Mouse (Mus musculus) G1E (cell line): ENCODE results near the gene Hsd17b2. TPM values are rescaled to one million over a fixed set of nuclear protein-coding genes. Genes with fewer than 3 reads are reported as not detected.

ENCODE experiments used
- ATAC-seq: 2 replicates; pipeline ENCODE4 v1.8.0; 2016; ENCODE audit warnings: mild to moderate bottlenecking; ENCODE audit not compliant: insufficient number of reproducible peaks, poor library complexity, low FRiP score, severe bottlenecking; ENCODE audit errors: extremely low read depth
- DNase-seq: peaks from one replicate; pipeline ENCODE4 v3.0.0; 2012; ENCODE audit warnings: low spot score
- H3K27me3 ChIP-seq: 2 replicates; pipeline ENCODE4 v1.6.1; 2012; ENCODE audit warnings: mild to moderate bottlenecking, low read length, inconsistent platforms; ENCODE audit not compliant: insufficient read depth
- H3K36me3 ChIP-seq: replicated peaks from 2 replicates; pipeline ENCODE3; 2012; ENCODE audit warnings: mild to moderate bottlenecking, inconsistent platforms
- H3K4me1 ChIP-seq: 2 replicates; pipeline ENCODE4 v1.6.1; 2012; ENCODE audit warnings: low read depth, low read length, inconsistent platforms, mixed read lengths; ENCODE audit not compliant: insufficient read depth
- H3K4me3 ChIP-seq: 2 replicates; pipeline ENCODE4 v1.5.1; 2012; ENCODE audit warnings: low read depth, mild to moderate bottlenecking, inconsistent platforms, low read length, moderate library complexity, mixed read lengths
- H3K9me3 ChIP-seq: replicated peaks from 2 replicates; pipeline ENCODE4 v1.6.1; 2012; ENCODE audit warnings: inconsistent platforms
- CTCF ChIP-seq: IDR thresholded peaks from 2 replicates; pipeline ENCODE4 v1.5.1; 2012; ENCODE audit warnings: low read depth, low read length, inconsistent platforms, mixed read lengths
- GATA1 ChIP-seq: IDR thresholded peaks from 2 replicates; pipeline ENCODE4 v1.6.1; 2012; ENCODE audit warnings: borderline replicate concordance, low read length, inconsistent platforms, mixed read lengths
- GATA2 ChIP-seq: IDR thresholded peaks from 2 replicates; pipeline ENCODE4 v1.6.1; 2012; ENCODE audit warnings: low read depth, low read length, inconsistent platforms, borderline replicate concordance
- POLR2AphosphoS5 ChIP-seq: IDR thresholded peaks from 2 replicates; pipeline ENCODE4 v1.6.1; 2012; ENCODE audit warnings: low read depth, low read length, inconsistent platforms; ENCODE audit not compliant: insufficient replicate concordance
- TAL1 ChIP-seq: conservative IDR thresholded peaks from 2 replicates; pipeline ENCODE4 v1.6.1; 2012; ENCODE audit warnings: low read depth, low read length, inconsistent platforms, mixed read lengths
- polyA plus RNA-seq: library from polyadenylated mRNA; stranded (reverse); fragments of >175 nt; gene quantifications from 2 replicates; pipeline ENCODE4 v1.2.3, GENCODE M21; 2012
- total RNA-seq, 2 experiments: library from RNA; stranded (forward) in 1 of 2; stranded (reverse) in 1 of 2; fragments of 200-1000 nt in 1 of 2; fragments of >200 nt in 1 of 2; fragmentation: Nextera tagmentation in 1 of 2; gene quantifications; 2 replicates each; pipeline ENCODE4 v1.2.3; 2014 to 2017

Gene Hsd17b2
- total and polyA plus RNA-seq, 3 experiments = 0.22 TPM; not detected in 2

DNA sequence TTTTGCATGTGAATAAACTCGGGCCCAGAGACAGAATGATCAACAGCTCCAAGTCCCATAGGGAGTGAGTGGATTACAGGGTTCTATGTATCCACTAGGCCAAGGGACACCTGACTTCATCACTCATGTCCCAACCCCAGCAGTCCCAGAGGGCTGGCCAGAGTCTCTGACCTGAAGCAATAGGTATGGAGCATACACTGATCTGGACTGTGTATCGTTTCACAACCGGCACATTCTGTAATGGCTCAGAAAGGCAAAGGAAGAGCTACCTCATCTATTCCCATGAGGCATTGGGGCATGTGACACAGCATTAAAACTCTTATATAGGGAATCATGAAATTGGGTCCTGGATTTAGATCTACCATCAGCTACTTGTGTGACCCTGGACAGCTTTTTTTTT, 29.1 kb upstream of the Hsd17b2 start:
- H3K4me1 ChIP-seq = no peaks in the 10 kb centered on the region
- H3K27me3 ChIP-seq = no peaks in the 10 kb centered on the region
- no peak for TF ChIP-seq TAL1
- no peak for TF ChIP-seq GATA2
- TF ChIP-seq GATA1 = no peak
- no peak for TF ChIP-seq CTCF
- TF ChIP-seq POLR2AphosphoS5 = no peak
- H3K4me3 ChIP-seq = no peak overlapping the region
- no peak for ATAC-seq
- peaks cover 59% of the 10 kb centered on the region for H3K9me3 ChIP-seq
- H3K36me3 ChIP-seq = no peaks in the 10 kb centered on the region
- no peak for DNase-seq

DNA sequence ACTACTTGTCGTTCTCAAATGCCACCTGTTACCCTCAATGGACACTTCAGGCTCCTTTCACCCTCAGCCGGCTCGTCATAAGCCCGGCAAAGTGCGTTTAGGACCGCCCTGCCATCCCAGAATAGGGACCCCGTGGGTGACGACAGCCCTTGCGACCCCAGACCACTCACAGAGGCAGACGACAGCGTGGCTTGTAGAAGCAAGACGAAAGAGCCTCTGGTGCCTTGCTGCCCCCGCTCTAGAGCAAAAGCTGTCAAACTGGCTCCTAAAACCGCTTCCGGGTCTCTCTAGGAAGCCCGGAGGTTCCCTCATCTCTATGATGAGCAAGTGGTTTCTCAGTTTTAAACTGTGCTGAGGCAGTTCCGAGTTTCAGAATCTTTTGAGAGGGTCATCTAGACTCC, 28.3 kb upstream of the Hsd17b2 start, which contains the start of gene Sdr42e1:
TSS of gene Sdr42e1 (minus strand) at position 260 of the 401 bp plus-strand sequence.
- no peak for DNase-seq
- H3K36me3 ChIP-seq = no peaks in the 10 kb centered on the region
- H3K9me3 ChIP-seq = peaks cover 55% of the 10 kb centered on the region
- no peaks in the 10 kb centered on the region for H3K27me3 ChIP-seq
- no peak within 1 kb of the TSS for H3K4me3 ChIP-seq
- no peak for TF ChIP-seq GATA2
- TF ChIP-seq CTCF = no peak
- TF ChIP-seq TAL1 = no peak
- no peak for TF ChIP-seq GATA1
- no peak for TF ChIP-seq POLR2AphosphoS5
- H3K4me1 ChIP-seq = no peaks in the 10 kb centered on the region
- ATAC-seq = no peak

DNA sequence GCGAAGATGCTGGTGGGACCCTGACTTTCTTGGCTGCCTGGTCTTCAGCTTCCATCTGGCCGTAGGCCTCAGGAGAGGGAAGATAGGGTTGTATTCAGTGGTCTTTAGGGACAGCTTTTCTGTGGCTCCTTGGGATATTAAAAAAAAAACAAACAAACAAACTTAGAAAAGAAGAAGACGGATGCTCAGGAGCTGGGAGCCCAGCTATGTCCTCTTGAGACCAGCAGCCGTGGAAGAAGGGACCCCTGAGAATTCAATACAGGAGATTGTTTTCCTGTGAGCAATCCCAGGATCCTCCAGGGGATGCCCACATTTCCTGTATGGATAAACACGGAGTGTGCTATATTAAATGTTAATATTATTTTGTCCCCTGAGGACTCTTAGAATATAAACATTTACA, 26.5 kb upstream of the Hsd17b2 start:
- ATAC-seq (no peak), DNase-seq (no peak)
- Histone ChIP-seq H3K36me3 (no peaks in the 10 kb centered on the region), H3K4me3 (no peak overlapping the region), H3K9me3 (peaks cover 55% of the 10 kb centered on the region), H3K27me3 (no peaks in the 10 kb centered on the region), H3K4me1 (no peaks in the 10 kb centered on the region)
- TF ChIP-seq TAL1 (no peak), GATA2 (no peak), GATA1 (no peak), POLR2AphosphoS5 (no peak), CTCF (no peak)

DNA sequence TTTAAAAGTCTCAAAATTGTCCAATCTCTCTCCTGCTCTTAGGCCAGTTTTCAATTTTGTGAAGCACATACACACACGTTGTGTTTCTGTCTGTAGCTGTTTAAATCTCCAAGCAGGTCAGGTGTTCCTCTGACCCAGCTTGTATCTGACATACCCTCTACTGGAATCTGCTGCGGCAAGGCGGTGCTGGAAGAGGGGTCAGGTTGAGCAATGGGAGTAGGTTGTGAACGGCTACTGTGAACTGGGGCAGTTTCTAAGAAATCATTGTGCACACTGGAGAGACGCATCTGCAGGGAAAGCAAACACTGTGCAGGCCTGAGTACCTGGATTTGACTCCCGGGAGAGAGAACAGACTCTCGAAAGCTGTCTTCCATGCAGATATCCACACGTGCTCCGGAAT, 25.2 kb upstream of the Hsd17b2 start:
- no peak for DNase-seq
- ATAC-seq = no peak
- Histone ChIP-seq H3K4me3 (no peak overlapping the region), H3K9me3 (peaks cover 59% of the 10 kb centered on the region), H3K27me3 (no peaks in the 10 kb centered on the region), H3K4me1 (no peaks in the 10 kb centered on the region), H3K36me3 (no peaks in the 10 kb centered on the region)
- TF ChIP-seq POLR2AphosphoS5 (no peak), GATA1 (no peak), TAL1 (no peak), GATA2 (no peak), CTCF (no peak)

DNA sequence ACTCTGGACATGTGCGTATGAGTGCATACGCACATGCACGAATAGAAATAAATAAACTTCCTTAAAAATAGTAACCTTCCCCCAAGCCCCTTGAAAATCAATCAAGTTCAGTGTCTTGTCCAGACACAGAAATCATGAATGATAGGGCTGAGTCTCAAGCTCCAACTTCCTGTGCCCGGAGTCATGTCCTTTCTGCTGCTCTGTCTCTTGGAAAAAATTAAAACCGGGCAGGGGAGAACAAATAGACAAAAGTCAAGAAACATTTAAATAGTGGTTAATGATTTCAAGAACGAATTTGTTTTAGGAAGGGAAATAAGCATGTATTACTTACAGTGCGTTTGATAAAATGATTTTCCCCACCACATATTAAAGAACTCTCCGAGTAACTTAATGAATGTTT, 24.7 kb upstream of the Hsd17b2 start:
- H3K4me3 ChIP-seq = no peak overlapping the region
- TF ChIP-seq GATA1 (no peak), TAL1 (no peak), GATA2 (no peak), POLR2AphosphoS5 (no peak), CTCF (no peak)
- H3K4me1 ChIP-seq = no peaks in the 10 kb centered on the region
- DNase-seq (no peak), ATAC-seq (no peak)
- H3K36me3 ChIP-seq = no peaks in the 10 kb centered on the region
- H3K27me3 ChIP-seq = no peaks in the 10 kb centered on the region
- peaks cover 63% of the 10 kb centered on the region for H3K9me3 ChIP-seq

DNA sequence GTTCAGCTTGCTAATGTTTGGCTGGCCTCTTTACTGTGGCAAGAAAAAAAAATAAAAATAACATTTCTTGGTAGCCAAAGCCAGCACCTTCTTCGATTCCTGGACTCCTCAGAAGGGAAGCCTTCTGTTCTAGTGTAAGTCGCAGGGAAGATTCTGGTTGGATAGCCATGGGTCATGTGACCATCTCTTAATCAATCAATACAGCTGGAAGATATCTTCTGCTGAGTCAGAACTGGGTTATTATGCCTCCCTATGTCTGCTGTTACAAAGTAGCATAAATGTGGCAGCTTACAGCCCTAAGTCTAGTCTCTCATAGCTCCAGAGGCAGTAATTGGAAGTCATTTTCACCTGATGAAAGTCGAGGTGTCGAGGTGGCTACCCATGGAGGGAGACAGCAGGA, 23.1 kb upstream of the Hsd17b2 start:
- Histone ChIP-seq H3K4me1 (no peaks in the 10 kb centered on the region), H3K27me3 (no peaks in the 10 kb centered on the region), H3K4me3 (no peak overlapping the region), H3K36me3 (no peaks in the 10 kb centered on the region), H3K9me3 (peaks cover 63% of the 10 kb centered on the region)
- no peak for TF ChIP-seq POLR2AphosphoS5
- TF ChIP-seq GATA1 = no peak
- TF ChIP-seq GATA2 = no peak
- TF ChIP-seq TAL1 = no peak
- no peak for TF ChIP-seq CTCF
- DNase-seq = no peak
- ATAC-seq = no peak

DNA sequence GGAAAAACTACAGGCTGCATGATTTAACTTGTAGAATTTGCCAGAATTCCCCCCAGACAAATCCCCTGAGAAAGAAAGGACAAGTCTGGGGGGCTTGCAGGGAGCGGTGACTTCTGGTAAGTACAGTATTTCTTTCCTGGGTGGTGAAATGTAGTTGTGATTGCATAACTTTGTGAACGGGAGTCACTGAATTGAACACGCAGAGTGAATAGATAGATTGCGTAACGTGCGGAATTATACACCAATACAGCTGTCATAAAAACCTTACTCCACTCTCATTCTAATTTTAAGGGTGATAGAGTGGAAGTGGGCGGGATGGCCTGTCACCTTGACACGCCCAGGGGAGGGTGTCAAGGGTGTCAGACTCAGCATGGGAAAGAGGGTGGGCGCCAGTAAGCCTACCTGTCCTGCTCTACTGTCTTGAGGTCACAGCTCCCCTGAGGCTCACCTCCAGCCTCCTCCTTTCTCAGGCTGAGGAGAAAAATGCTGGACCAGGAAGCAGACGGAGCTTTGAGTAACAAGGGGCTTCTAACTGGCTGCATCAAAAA, 17.7 kb upstream of the Hsd17b2 start:
- H3K4me1 ChIP-seq = no peaks in the 10 kb centered on the region
- DNase-seq = no peak
- no peaks in the 10 kb centered on the region for H3K36me3 ChIP-seq
- H3K4me3 ChIP-seq = no peak overlapping the region
- H3K9me3 ChIP-seq = peaks cover 82% of the 10 kb centered on the region
- no peak for ATAC-seq
- H3K27me3 ChIP-seq = no peaks in the 10 kb centered on the region
- TF ChIP-seq GATA1 = no peak
- no peak for TF ChIP-seq POLR2AphosphoS5
- no peak for TF ChIP-seq TAL1
- no peak for TF ChIP-seq GATA2
- no peak for TF ChIP-seq CTCF
